Mouse (Mus musculus): Measurements from ENCODE around the gene Isyna1. TPM values are rescaled to one million over a fixed set of nuclear protein-coding genes. Genes with fewer than 3 reads are reported as not detected.

The Isyna1 gene
- total and polyA plus RNA-seq, 3 experiments, result 26.7 to 41.6 (median 28.3) TPM

- Histone ChIP-seq H3K79me2 (replicated peaks; ENCODE audit: control insufficient read depth, insufficient read depth, low read length) (peaks cover 6% of the 10 kb centered on the region), H3K36me3 (ENCODE audit: control insufficient read depth, insufficient read depth, low read length) (peaks cover 11% of the 10 kb centered on the region; the same call in 1 of the 2 replicates), H3K4me1 (ENCODE audit: control insufficient read depth, insufficient read depth, low read length) (peaks cover 54% of the 10 kb centered on the region), H3K27ac (peak overlapping the region; percentile 42), H3K27me3 (ENCODE audit: control insufficient read depth, insufficient read depth, low read length) (no peaks in the 10 kb centered on the region), H3K9ac (ENCODE audit: low read depth, low read length) (no peak overlapping the region), H3K4me3 (no peak overlapping the region)
- TF ChIP-seq POLR2A (IDR thresholded peaks at IDR 0.05; ENCODE audit: insufficient read depth, low read depth, low read length) (no peak), EP300 (IDR thresholded peaks at IDR 0.05; ENCODE audit: insufficient read depth, low read depth, low read length) (no peak), CTCF (IDR thresholded peaks at IDR 0.05) (no peak)
- WGBS, result 41% methylated on average over 3 of the region's 3 CpGs
- intact Hi-C loops (cut with DNase I), result no loop called here
- DNase-seq, result no peak
Measured at GRCm38 (mm10) chr8:70564696-70565235, 29.4 kb upstream of the Isyna1 start.

- H3K36me3 ChIP-seq (ENCODE audit: control insufficient read depth, insufficient read depth, low read length), result peaks cover 8% of the 10 kb centered on the region; the same call in 1 of the 2 replicates
- no peak overlapping the region for H3K9ac ChIP-seq (ENCODE audit: low read depth, low read length)
- no peaks in the 10 kb centered on the region for H3K27me3 ChIP-seq (ENCODE audit: control insufficient read depth, insufficient read depth, low read length)
- H3K4me3 ChIP-seq, result no peak overlapping the region
- 38% methylated on average over 3 of the region's 3 CpGs for WGBS
- intact Hi-C loops (cut with DNase I), result no loop called here
- H3K79me2 ChIP-seq (replicated peaks; ENCODE audit: control insufficient read depth, insufficient read depth, low read length), result peaks cover 7% of the 10 kb centered on the region
- DNase-seq, result peak; percentile 59 to 64
- H3K4me1 ChIP-seq (ENCODE audit: control insufficient read depth, insufficient read depth, low read length), result peaks cover 53% of the 10 kb centered on the region
- no peak for TF ChIP-seq POLR2A (IDR thresholded peaks at IDR 0.05; ENCODE audit: insufficient read depth, low read depth, low read length)
- no peak for TF ChIP-seq CTCF (IDR thresholded peaks at IDR 0.05)
- 0 out of 2 replicates have a peak, but pooled peaks have one; percentile 31 for TF ChIP-seq EP300 (IDR thresholded peaks at IDR 0.05; ENCODE audit: insufficient read depth, low read depth, low read length)
- peak overlapping the region; percentile 18 for H3K27ac ChIP-seq
Measured at GRCm38 (mm10) chr8:70565561-70565960, 28.6 kb upstream of the Isyna1 start.

- H3K4me3 ChIP-seq, result no peak overlapping the region
- H3K27ac ChIP-seq, result peak overlapping the region; percentile 72
- intact Hi-C loops (cut with DNase I), result loop anchor here (5.0 kb wide), 1 partner anchor 827 kb away; the partner anchor contains the start of genes Babam1 and Ushbp1
- peaks cover 36% of the 10 kb centered on the region for H3K4me1 ChIP-seq (ENCODE audit: control insufficient read depth, insufficient read depth, low read length)
- H3K27me3 ChIP-seq (ENCODE audit: control insufficient read depth, insufficient read depth, low read length), result no peaks in the 10 kb centered on the region
- no peaks in the 10 kb centered on the region for H3K36me3 ChIP-seq (ENCODE audit: control insufficient read depth, insufficient read depth, low read length)
- no peak for TF ChIP-seq EP300 (IDR thresholded peaks at IDR 0.05; ENCODE audit: insufficient read depth, low read depth, low read length)
- no peak for TF ChIP-seq POLR2A (IDR thresholded peaks at IDR 0.05; ENCODE audit: insufficient read depth, low read depth, low read length)
- peaks cover 7% of the 10 kb centered on the region for H3K79me2 ChIP-seq (replicated peaks; ENCODE audit: control insufficient read depth, insufficient read depth, low read length)
- no peak overlapping the region for H3K9ac ChIP-seq (ENCODE audit: low read depth, low read length)
- DNase-seq, result peak in 1 of 2 experiments; percentile 12
Measured at GRCm38 (mm10) chr8:70570360-70570759, 23.8 kb upstream of the Isyna1 start.

- intact Hi-C loops (cut with DNase I), result loop anchor here (5.0 kb wide), 1 partner anchor 826 kb away; the partner anchor contains the start of genes Babam1 and Ushbp1
Measured at GRCm38 (mm10) chr8:70570990-70571389, 23.2 kb upstream of the Isyna1 start.

GRCm38 (mm10) chr8:70574302-70574701 lies 19.9 kb upstream of the Isyna1 start:
- Histone ChIP-seq H3K79me2 (replicated peaks; ENCODE audit: control insufficient read depth, insufficient read depth, low read length) (peaks cover 4% of the 10 kb centered on the region; the same call in 1 of the 2 replicates), H3K27ac (peak overlapping the region; percentile 36), H3K4me3 (no peak overlapping the region), H3K36me3 (ENCODE audit: control insufficient read depth, insufficient read depth, low read length) (no peaks in the 10 kb centered on the region), H3K27me3 (ENCODE audit: control insufficient read depth, insufficient read depth, low read length) (no peaks in the 10 kb centered on the region), H3K9ac (ENCODE audit: low read depth, low read length) (no peak overlapping the region), H3K4me1 (ENCODE audit: control insufficient read depth, insufficient read depth, low read length) (peaks cover 27% of the 10 kb centered on the region)
- intact Hi-C loops (cut with DNase I), result loop anchor here (5.0 kb wide), 1 partner anchor 823 kb away; the partner anchor contains the start of genes Babam1 and Ushbp1
- TF ChIP-seq POLR2A (IDR thresholded peaks at IDR 0.05; ENCODE audit: insufficient read depth, low read depth, low read length), result no peak
- TF ChIP-seq EP300 (IDR thresholded peaks at IDR 0.05; ENCODE audit: insufficient read depth, low read depth, low read length), result no peak
- no peak for TF ChIP-seq CTCF (IDR thresholded peaks at IDR 0.05)
- DNase-seq, result no peak

More at GRCm38 (mm10) chr8:70570990-70571389, 23.2 kb upstream of the Isyna1 start:
- TF ChIP-seq CTCF (IDR thresholded peaks at IDR 0.05), result peak; percentile 38
- no peak for TF ChIP-seq POLR2A (IDR thresholded peaks at IDR 0.05; ENCODE audit: insufficient read depth, low read depth, low read length)
- TF ChIP-seq EP300 (IDR thresholded peaks at IDR 0.05; ENCODE audit: insufficient read depth, low read depth, low read length), result peak; percentile 87
- Histone ChIP-seq H3K27ac (peak overlapping the region; percentile 72), H3K36me3 (ENCODE audit: control insufficient read depth, insufficient read depth, low read length) (no peaks in the 10 kb centered on the region), H3K27me3 (ENCODE audit: control insufficient read depth, insufficient read depth, low read length) (no peaks in the 10 kb centered on the region), H3K79me2 (replicated peaks; ENCODE audit: control insufficient read depth, insufficient read depth, low read length) (peaks cover 7% of the 10 kb centered on the region), H3K4me1 (ENCODE audit: control insufficient read depth, insufficient read depth, low read length) (peaks cover 34% of the 10 kb centered on the region), H3K4me3 (no peak overlapping the region), H3K9ac (ENCODE audit: low read depth, low read length) (no peak overlapping the region)
- peak; percentile 61 to 84 for DNase-seq
- 47% methylated on average over 6 of the region's 6 CpGs for WGBS

GRCm38 (mm10) chr8:70574915-70575314 lies 19.3 kb upstream of the Isyna1 start:
- WGBS, result 22% methylated on average over 4 of the region's 4 CpGs
- Histone ChIP-seq H3K4me1 (ENCODE audit: control insufficient read depth, insufficient read depth, low read length) (peaks cover 24% of the 10 kb centered on the region), H3K79me2 (replicated peaks; ENCODE audit: control insufficient read depth, insufficient read depth, low read length) (no peaks in the 10 kb centered on the region; the same call in 1 of the 2 replicates), H3K27ac (peak overlapping the region; percentile 73), H3K4me3 (no peak overlapping the region), H3K27me3 (ENCODE audit: control insufficient read depth, insufficient read depth, low read length) (no peaks in the 10 kb centered on the region), H3K9ac (ENCODE audit: low read depth, low read length) (no peak overlapping the region), H3K36me3 (ENCODE audit: control insufficient read depth, insufficient read depth, low read length) (no peaks in the 10 kb centered on the region)
- peak; percentile 78 to 82 for DNase-seq
- intact Hi-C loops (cut with DNase I), result loop anchor here (5.0 kb wide), 1 partner anchor 822 kb away; the partner anchor contains the start of genes Babam1 and Ushbp1
- TF ChIP-seq POLR2A (IDR thresholded peaks at IDR 0.05; ENCODE audit: insufficient read depth, low read depth, low read length) (0 out of 2 replicates have a peak, but pooled peaks have one; percentile 18), EP300 (IDR thresholded peaks at IDR 0.05; ENCODE audit: insufficient read depth, low read depth, low read length) (peak; percentile 68), CTCF (IDR thresholded peaks at IDR 0.05) (no peak)
